Mouse (Mus musculus) liver, adult (tissue): Measurements from ENCODE around the gene Apol6.

ENCODE experiments used
- GATA4 ChIP-seq: IDR thresholded peaks from 2 replicates; pipeline ENCODE4 v1.6.1; 2014; ENCODE audit warnings: mild to moderate bottlenecking, low read length; ENCODE audit not compliant: insufficient replicate concordance

Gene Apol6

GRCm38 (mm10) chr15:77050570-77050969 lies 6.0 kb downstream of the Apol6 start, which contains the start of gene Mb:
Gene Mb, minus strand, starts transcription at chr15:77050670.
- no peak for TF ChIP-seq GATA4

- no peak for TF ChIP-seq GATA4
These were observed 7.6 kb downstream of the Apol6 start for GRCm38 (mm10) chr15:77052176-77052575.

GRCm38 (mm10) chr15:77053021-77053420 lies 8.5 kb downstream of the Apol6 start:
- TF ChIP-seq GATA4 = no peak

GRCm38 (mm10) chr15:77054611-77055175 lies 10.2 kb downstream of the Apol6 start:
- TF ChIP-seq GATA4 = no peak

GRCm38 (mm10) chr15:77056001-77056790 lies 11.7 kb downstream of the Apol6 start:
- no peak for TF ChIP-seq GATA4

GRCm38 (mm10) chr15:77056791-77057051 lies 12.2 kb downstream of the Apol6 start:
- TF ChIP-seq GATA4 = no peak

GRCm38 (mm10) chr15:77058566-77058965 lies 14.0 kb downstream of the Apol6 start:
- no peak for TF ChIP-seq GATA4

GRCm38 (mm10) chr15:77062746-77063145 lies 18.2 kb downstream of the Apol6 start:
- TF ChIP-seq GATA4 = no peak

- TF ChIP-seq GATA4 = no peak
These were observed 20.8 kb downstream of the Apol6 start for GRCm38 (mm10) chr15:77065259-77065852.

GRCm38 (mm10) chr15:77066233-77066632 lies 21.7 kb downstream of the Apol6 start:
- no peak for TF ChIP-seq GATA4

GRCm38 (mm10) chr15:77068439-77068861 lies 23.9 kb downstream of the Apol6 start:
- TF ChIP-seq GATA4 = no peak

- TF ChIP-seq GATA4 = no peak
These were observed 24.5 kb downstream of the Apol6 start for GRCm38 (mm10) chr15:77069019-77069418.

GRCm38 (mm10) chr15:77070745-77071268 lies 26.3 kb downstream of the Apol6 start:
- TF ChIP-seq GATA4 = no peak

- TF ChIP-seq GATA4 = no peak
These were observed 27.0 kb downstream of the Apol6 start for GRCm38 (mm10) chr15:77071501-77071900.

- no peak for TF ChIP-seq GATA4
These were observed 28.1 kb downstream of the Apol6 start for GRCm38 (mm10) chr15:77072556-77073163.

GRCm38 (mm10) chr15:77076523-77076922 lies 32.0 kb downstream of the Apol6 start:
- TF ChIP-seq GATA4 = no peak
